Mouse (Mus musculus): ENCODE data around the gene Hist1h2ag. TPM values are rescaled to one million over a fixed set of nuclear protein-coding genes. Genes with fewer than 3 reads are reported as not detected.

Gene Hist1h2ag
- polyA plus RNA-seq, 1 experiment from 2014 or later, result 37.4 TPM

- Histone ChIP-seq H3K4me2 (ENCODE audit: low read length) (peak overlapping the region; percentile 64), H3K36me3 (ENCODE audit: control insufficient read depth, insufficient read depth, low read length) (no peaks in the 10 kb centered on the region), H3K4me1 (ENCODE audit: control insufficient read depth, insufficient read depth, low read length) (peaks cover 8% of the 10 kb centered on the region), H3K9ac (ENCODE audit: low read length) (peak overlapping the region; percentile 58), H3K9me3 (replicated peaks; ENCODE audit: control insufficient read depth, low read length) (no peaks in the 10 kb centered on the region), H3K27me3 (replicated peaks; ENCODE audit: control insufficient read depth, insufficient read depth, low read length) (no peaks in the 10 kb centered on the region), H3K27ac (ENCODE audit: low read depth, low read length) (no peak overlapping the region; the same call in 1 of the 2 replicates), H3K4me3 (ENCODE audit: low read depth, low read length) (peak overlapping the region; percentile 35)
- DNase-seq (ENCODE audit: low spot score) (no peak), ATAC-seq (no peak)
- WGBS, result 51% methylated on average over 5 of the region's 5 CpGs
Measured at GRCm38 (mm10) chr13:22033741-22034442, 8.9 kb downstream of the Hist1h2ag start.

- Histone ChIP-seq H3K9me3 (replicated peaks; ENCODE audit: control insufficient read depth, low read length) (no peaks in the 10 kb centered on the region), H3K9ac (ENCODE audit: low read length) (no peak overlapping the region), H3K4me1 (ENCODE audit: control insufficient read depth, insufficient read depth, low read length) (peaks cover 4% of the 10 kb centered on the region; the same call in 1 of the 2 replicates), H3K4me3 (ENCODE audit: low read depth, low read length) (no peak overlapping the region), H3K27me3 (replicated peaks; ENCODE audit: control insufficient read depth, insufficient read depth, low read length) (no peaks in the 10 kb centered on the region), H3K36me3 (ENCODE audit: control insufficient read depth, insufficient read depth, low read length) (no peaks in the 10 kb centered on the region), H3K4me2 (ENCODE audit: low read length) (no peak overlapping the region), H3K27ac (ENCODE audit: low read depth, low read length) (no peak overlapping the region)
- WGBS, result 14% methylated on average over 4 of the region's 4 CpGs
- DNase-seq (ENCODE audit: low spot score) (peak; percentile 78), ATAC-seq (no peak)
Measured at GRCm38 (mm10) chr13:22030493-22030892, 12.3 kb downstream of the Hist1h2ag start.

GRCm38 (mm10) chr13:22029928-22030327 lies 12.8 kb downstream of the Hist1h2ag start:
- Histone ChIP-seq H3K9me3 (replicated peaks; ENCODE audit: control insufficient read depth, low read length) (no peaks in the 10 kb centered on the region), H3K36me3 (ENCODE audit: control insufficient read depth, insufficient read depth, low read length) (no peaks in the 10 kb centered on the region), H3K4me3 (ENCODE audit: low read depth, low read length) (no peak overlapping the region), H3K27me3 (replicated peaks; ENCODE audit: control insufficient read depth, insufficient read depth, low read length) (no peaks in the 10 kb centered on the region), H3K4me2 (ENCODE audit: low read length) (no peak overlapping the region), H3K4me1 (ENCODE audit: control insufficient read depth, insufficient read depth, low read length) (peaks cover 4% of the 10 kb centered on the region; the same call in 1 of the 2 replicates), H3K27ac (ENCODE audit: low read depth, low read length) (no peak overlapping the region), H3K9ac (ENCODE audit: low read length) (no peak overlapping the region)
- 23% methylated on average over 8 of the region's 8 CpGs for WGBS
- no peak for DNase-seq (ENCODE audit: low spot score)
- no peak for ATAC-seq

GRCm38 (mm10) chr13:22028673-22029460 lies 13.9 kb downstream of the Hist1h2ag start:
- Histone ChIP-seq H3K4me1 (ENCODE audit: control insufficient read depth, insufficient read depth, low read length) (no peaks in the 10 kb centered on the region), H3K27me3 (replicated peaks; ENCODE audit: control insufficient read depth, insufficient read depth, low read length) (no peaks in the 10 kb centered on the region), H3K4me3 (ENCODE audit: low read depth, low read length) (peak overlapping the region; percentile 51), H3K9ac (ENCODE audit: low read length) (peak overlapping the region; percentile 67), H3K4me2 (ENCODE audit: low read length) (peak overlapping the region; percentile 63), H3K27ac (ENCODE audit: low read depth, low read length) (peak overlapping the region; percentile 63; the same call in 1 of the 2 replicates), H3K9me3 (replicated peaks; ENCODE audit: control insufficient read depth, low read length) (no peaks in the 10 kb centered on the region), H3K36me3 (ENCODE audit: control insufficient read depth, insufficient read depth, low read length) (no peaks in the 10 kb centered on the region)
- peak; percentile 93 for DNase-seq (ENCODE audit: low spot score)
- peak; percentile 76 for ATAC-seq
- WGBS, result under 1% methylated on average over 40 of the region's 40 CpGs

- Histone ChIP-seq H3K27ac (ENCODE audit: low read depth, low read length) (no peak overlapping the region), H3K9ac (ENCODE audit: low read length) (peak overlapping the region; percentile 62), H3K4me1 (ENCODE audit: control insufficient read depth, insufficient read depth, low read length) (no peaks in the 10 kb centered on the region), H3K4me3 (ENCODE audit: low read depth, low read length) (peak overlapping the region; percentile 43), H3K36me3 (ENCODE audit: control insufficient read depth, insufficient read depth, low read length) (no peaks in the 10 kb centered on the region), H3K9me3 (replicated peaks; ENCODE audit: control insufficient read depth, low read length) (no peaks in the 10 kb centered on the region), H3K4me2 (ENCODE audit: low read length) (peak overlapping the region; percentile 52), H3K27me3 (replicated peaks; ENCODE audit: control insufficient read depth, insufficient read depth, low read length) (no peaks in the 10 kb centered on the region)
- peak; percentile 94 for DNase-seq (ENCODE audit: low spot score)
- WGBS, result under 1% methylated on average over 35 of the region's 35 CpGs
- ATAC-seq, result peak; percentile 63
Measured at GRCm38 (mm10) chr13:22026058-22027031, 16.4 kb downstream of the Hist1h2ag start.

GRCm38 (mm10) chr13:22022241-22022640 lies 20.5 kb downstream of the Hist1h2ag start:
- Histone ChIP-seq H3K9ac (ENCODE audit: low read length) (peak overlapping the region; percentile 9; the same call in 1 of the 2 replicates), H3K9me3 (replicated peaks; ENCODE audit: control insufficient read depth, low read length) (no peaks in the 10 kb centered on the region), H3K4me1 (ENCODE audit: control insufficient read depth, insufficient read depth, low read length) (peaks cover 8% of the 10 kb centered on the region; the same call in 1 of the 2 replicates), H3K27me3 (replicated peaks; ENCODE audit: control insufficient read depth, insufficient read depth, low read length) (peaks cover 18% of the 10 kb centered on the region), H3K36me3 (ENCODE audit: control insufficient read depth, insufficient read depth, low read length) (no peaks in the 10 kb centered on the region), H3K4me2 (ENCODE audit: low read length) (peak overlapping the region; percentile 65), H3K4me3 (ENCODE audit: low read depth, low read length) (peak overlapping the region; percentile 33), H3K27ac (ENCODE audit: low read depth, low read length) (no peak overlapping the region)
- peak; percentile 93 for DNase-seq (ENCODE audit: low spot score)
- ATAC-seq, result peak; percentile 83
- under 1% methylated on average over 9 of the region's 9 CpGs for WGBS

GRCm38 (mm10) chr13:22021581-22021980 lies 21.2 kb downstream of the Hist1h2ag start:
- Histone ChIP-seq H3K4me3 (ENCODE audit: low read depth, low read length) (peak overlapping the region; percentile 33), H3K4me2 (ENCODE audit: low read length) (peak overlapping the region; percentile 65), H3K9me3 (replicated peaks; ENCODE audit: control insufficient read depth, low read length) (no peaks in the 10 kb centered on the region), H3K36me3 (ENCODE audit: control insufficient read depth, insufficient read depth, low read length) (no peaks in the 10 kb centered on the region), H3K4me1 (ENCODE audit: control insufficient read depth, insufficient read depth, low read length) (peaks cover 8% of the 10 kb centered on the region; the same call in 1 of the 2 replicates), H3K9ac (ENCODE audit: low read length) (peak overlapping the region; percentile 9), H3K27me3 (replicated peaks; ENCODE audit: control insufficient read depth, insufficient read depth, low read length) (peaks cover 18% of the 10 kb centered on the region), H3K27ac (ENCODE audit: low read depth, low read length) (no peak overlapping the region)
- DNase-seq (ENCODE audit: low spot score) (no peak), ATAC-seq (peak; percentile 49; the same call in 1 of the 2 replicates)
- 0% methylated on average over 11 of the region's 11 CpGs for WGBS

- Histone ChIP-seq H3K4me3 (ENCODE audit: low read depth, low read length) (peak overlapping the region; percentile 33), H3K4me2 (ENCODE audit: low read length) (peak overlapping the region; percentile 65), H3K4me1 (ENCODE audit: control insufficient read depth, insufficient read depth, low read length) (peaks cover 8% of the 10 kb centered on the region; the same call in 1 of the 2 replicates), H3K27me3 (replicated peaks; ENCODE audit: control insufficient read depth, insufficient read depth, low read length) (peaks cover 23% of the 10 kb centered on the region), H3K9me3 (replicated peaks; ENCODE audit: control insufficient read depth, low read length) (no peaks in the 10 kb centered on the region), H3K36me3 (ENCODE audit: control insufficient read depth, insufficient read depth, low read length) (no peaks in the 10 kb centered on the region), H3K9ac (ENCODE audit: low read length) (no peak overlapping the region), H3K27ac (ENCODE audit: low read depth, low read length) (no peak overlapping the region)
- 0% methylated on average over 8 of the region's 8 CpGs for WGBS
- ATAC-seq (peak; percentile 58), DNase-seq (ENCODE audit: low spot score) (peak; percentile 78)
Measured at GRCm38 (mm10) chr13:22020901-22021339, 21.8 kb downstream of the Hist1h2ag start.

Measured in forebrain, embryonic 14.5 days (tissue).